Mouse (Mus musculus): ENCODE measurements around the gene Tmem217.

DNA sequence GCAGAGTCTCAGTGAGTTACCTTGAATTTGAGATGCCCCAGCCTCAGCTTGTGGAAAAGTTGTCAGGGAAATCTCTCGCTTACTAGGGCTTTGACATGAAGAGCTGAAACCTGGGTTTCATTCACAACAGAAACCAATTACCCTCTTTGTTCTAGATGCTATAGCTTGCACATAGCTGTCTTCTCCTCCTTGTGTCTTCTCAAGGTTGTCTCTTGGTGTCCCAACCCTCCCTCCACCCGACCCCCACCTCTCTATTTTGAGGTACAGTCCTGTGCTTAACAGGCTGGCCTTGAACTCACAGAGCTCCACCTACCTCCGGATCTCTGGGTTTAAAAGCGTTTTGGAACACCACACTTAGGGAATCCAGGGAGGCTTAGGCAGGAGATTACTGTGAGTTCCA, 75.7 kb downstream of the Tmem217 start:
- TF ChIP-seq CTCF (IDR thresholded peaks at IDR 0.05; ENCODE audit: low read depth) (no peak), EP300 (IDR thresholded peaks at IDR 0.05; ENCODE audit: low read depth) (no peak)

Data from heart, postnatal 0 days (tissue).